Mouse (Mus musculus) ZHBTc4 (cell line): ENCODE measurements at regions not wholly inside any gene's neighbourhood (a gene's known extent, or its start where the extent isn't known, plus 50 kb on each side); places are given as distances from the start of the nearest gene placed in this dataset.

Experiments used
- DNase-seq: peaks from one replicate; pipeline ENCODE4 v3.0.0-alpha.2; 2011; ENCODE audit warnings: low read depth, low spot score

- no peak for DNase-seq
Measured at GRCm38 (mm10) chr9:16599888-16600287, 98.8 kb upstream of the Fat3 start.

DNA sequence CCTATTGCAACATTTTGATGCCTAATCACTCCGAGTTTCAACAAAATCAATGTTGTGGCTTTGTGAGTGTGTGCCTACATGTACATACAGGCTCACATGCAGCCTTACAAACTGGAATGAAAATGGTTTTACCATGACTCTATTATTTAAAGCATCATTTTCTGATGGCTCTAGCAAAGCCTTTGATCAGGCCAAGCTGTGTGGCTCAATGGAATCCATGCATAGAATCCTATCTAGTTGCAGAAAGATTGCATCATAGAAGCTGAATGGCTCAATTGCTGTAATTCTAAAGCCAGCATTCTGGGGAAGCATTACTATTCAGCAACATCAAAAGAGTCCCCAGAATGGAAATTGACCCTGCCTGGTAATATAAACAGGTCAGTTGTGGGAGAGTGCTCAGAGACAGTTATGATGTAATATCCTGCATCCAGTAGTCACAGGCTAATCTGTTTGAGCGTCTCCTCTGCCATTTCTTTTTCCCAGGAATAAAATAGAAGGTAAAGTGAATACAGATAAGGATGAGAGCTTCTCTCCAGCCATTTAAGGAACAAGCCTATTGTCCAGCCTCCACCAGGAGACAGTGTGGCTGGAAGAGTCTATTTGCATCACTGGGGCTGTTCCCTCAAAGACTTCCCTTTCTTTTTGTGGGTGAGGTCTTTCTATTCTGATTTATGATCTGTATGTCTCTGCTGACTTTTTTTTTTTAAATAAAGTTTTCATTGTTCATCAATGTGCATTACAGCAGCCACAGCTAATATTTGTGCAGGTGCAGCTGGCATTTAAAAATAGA lies 98.2 kb upstream of the Fat3 start:
- peak; percentile 10 for DNase-seq
